Mouse (Mus musculus) erythroblast, embryonic 14.5 days (primary cell): Measurements from ENCODE around the gene 0610010F05Rik.

Source experiments
- GATA1 ChIP-seq: IDR thresholded peaks from 2 replicates; pipeline ENCODE4 v1.6.1; 2012; ENCODE audit warnings: low read length, inconsistent platforms, mixed read lengths
- TAL1 ChIP-seq: IDR thresholded peaks from 3 replicates; pipeline ENCODE4 v1.6.1; 2012; ENCODE audit warnings: low read length, inconsistent platforms, mixed read lengths

- no peak for TF ChIP-seq GATA1
- TF ChIP-seq TAL1: no peak
These were observed 20.2 kb upstream of the 0610010F05Rik start for GRCm38 (mm10) chr11:23653666-23654065.
